Mouse (Mus musculus) CH12.LX (cell line): Measurements from ENCODE around the gene Cacna1h.

Experiments
- BHLHE40 ChIP-seq: IDR thresholded peaks from 2 replicates; pipeline ENCODE4 v1.6.1; 2011; ENCODE audit warnings: mild to moderate bottlenecking, low read depth, low read length, improper control_type of control experiment
- CHD2 ChIP-seq: IDR thresholded peaks from 2 replicates; pipeline ENCODE4 v1.6.1; 2011; ENCODE audit warnings: low read length, improper control_type of control experiment
- CTCF ChIP-seq, 2 experiments: IDR thresholded peaks in 1 of 2; conservative IDR thresholded peaks in 1 of 2; 2 replicates each; pipeline ENCODE4 v1.5.1; 2011 to 2012; ENCODE audit warnings: low read depth in 2 of 2, low read length in 2 of 2, improper control_type of control experiment in 1 of 2, inconsistent platforms in 1 of 2, mild to moderate bottlenecking in 1 of 2, moderate library complexity in 1 of 2
- EP300 ChIP-seq: IDR thresholded peaks from 2 replicates; pipeline ENCODE4 v1.6.1; 2011; ENCODE audit warnings: low read length, improper control_type of control experiment
- GABPA ChIP-seq: IDR thresholded peaks from 2 replicates; pipeline ENCODE4 v1.6.1; 2012; ENCODE audit warnings: low read depth, low read length, improper control_type of control experiment, inconsistent platforms; ENCODE audit not compliant: insufficient replicate concordance
- MEF2A ChIP-seq: IDR thresholded peaks from 2 replicates; pipeline ENCODE4 v1.6.1; 2014; ENCODE audit warnings: low read depth, mild to moderate bottlenecking, inconsistent platforms, low read length, improper control_type of control experiment, borderline replicate concordance
- MXI1 ChIP-seq: IDR thresholded peaks from 2 replicates; pipeline ENCODE4 v1.6.1; 2011; ENCODE audit warnings: mild to moderate bottlenecking, low read depth, low read length, improper control_type of control experiment
- POLR2A ChIP-seq: IDR thresholded peaks from 2 replicates; pipeline ENCODE4 v1.6.1; 2011; ENCODE audit warnings: low read depth, mild to moderate bottlenecking, improper control_type of control experiment, low read length
- POLR2AphosphoS2 ChIP-seq: IDR thresholded peaks from 2 replicates; pipeline ENCODE4 v1.6.1; 2011; ENCODE audit warnings: low read depth, low read length, improper control_type of control experiment
- RAD21 ChIP-seq: IDR thresholded peaks from 2 replicates; pipeline ENCODE4 v1.6.1; 2011; ENCODE audit warnings: low read depth, mild to moderate bottlenecking, low read length, improper control_type of control experiment, moderate library complexity
- SIN3A ChIP-seq: IDR thresholded peaks from 2 replicates; pipeline ENCODE4 v1.6.1; 2012; ENCODE audit warnings: low read length, improper control_type of control experiment, inconsistent platforms
- TCF12 ChIP-seq: IDR thresholded peaks from 2 replicates; pipeline ENCODE4 v1.6.1; 2014; ENCODE audit warnings: low read depth, mild to moderate bottlenecking, inconsistent platforms, low read length, improper control_type of control experiment
- ZC3H11A ChIP-seq: IDR thresholded peaks from 2 replicates; pipeline ENCODE4 v1.6.1; 2012; ENCODE audit warnings: low read depth, mild to moderate bottlenecking, inconsistent platforms, low read length, improper control_type of control experiment
- ZMIZ1 ChIP-seq: IDR thresholded peaks from 2 replicates; pipeline ENCODE4 v1.6.1; 2012; ENCODE audit warnings: low read depth, mild to moderate bottlenecking, inconsistent platforms, low read length, improper control_type of control experiment

DNA sequence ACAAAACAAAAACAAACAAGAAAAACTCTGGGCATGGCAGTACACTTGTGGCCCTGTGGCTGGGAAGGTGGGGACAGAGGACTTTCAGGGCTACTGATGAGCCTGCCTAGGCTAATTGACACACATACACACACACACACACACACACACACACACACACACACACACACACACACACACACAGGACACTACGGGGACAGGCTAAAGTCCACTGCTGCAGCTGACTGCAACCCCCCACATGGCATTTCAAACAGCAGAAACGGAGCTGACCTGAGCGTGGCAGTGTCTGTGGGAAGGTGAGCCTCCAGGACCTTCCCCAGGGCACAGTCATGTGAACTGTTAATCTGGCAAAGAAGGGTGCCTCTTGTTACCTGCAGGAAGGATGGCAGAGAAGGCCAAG, 92.1 kb downstream of the Cacna1h start:
- TF ChIP-seq POLR2A (no peak), CTCF (conservative IDR thresholded peaks at IDR 0.05 in 1 of 2, IDR thresholded peaks at IDR 0.05 in 1 of 2; ENCODE audit: low read depth in 2 of 2, low read length in 2 of 2) (no peak), MEF2A (no peak), MXI1 (no peak), TCF12 (no peak), ZC3H11A (no peak), POLR2AphosphoS2 (no peak), SIN3A (no peak), GABPA (no peak), CHD2 (no peak), BHLHE40 (no peak), RAD21 (no peak), EP300 (no peak), ZMIZ1 (no peak)
